Mouse (Mus musculus): Measurements from ENCODE around the gene Cacnb4.

The Cacnb4 gene

DNA sequence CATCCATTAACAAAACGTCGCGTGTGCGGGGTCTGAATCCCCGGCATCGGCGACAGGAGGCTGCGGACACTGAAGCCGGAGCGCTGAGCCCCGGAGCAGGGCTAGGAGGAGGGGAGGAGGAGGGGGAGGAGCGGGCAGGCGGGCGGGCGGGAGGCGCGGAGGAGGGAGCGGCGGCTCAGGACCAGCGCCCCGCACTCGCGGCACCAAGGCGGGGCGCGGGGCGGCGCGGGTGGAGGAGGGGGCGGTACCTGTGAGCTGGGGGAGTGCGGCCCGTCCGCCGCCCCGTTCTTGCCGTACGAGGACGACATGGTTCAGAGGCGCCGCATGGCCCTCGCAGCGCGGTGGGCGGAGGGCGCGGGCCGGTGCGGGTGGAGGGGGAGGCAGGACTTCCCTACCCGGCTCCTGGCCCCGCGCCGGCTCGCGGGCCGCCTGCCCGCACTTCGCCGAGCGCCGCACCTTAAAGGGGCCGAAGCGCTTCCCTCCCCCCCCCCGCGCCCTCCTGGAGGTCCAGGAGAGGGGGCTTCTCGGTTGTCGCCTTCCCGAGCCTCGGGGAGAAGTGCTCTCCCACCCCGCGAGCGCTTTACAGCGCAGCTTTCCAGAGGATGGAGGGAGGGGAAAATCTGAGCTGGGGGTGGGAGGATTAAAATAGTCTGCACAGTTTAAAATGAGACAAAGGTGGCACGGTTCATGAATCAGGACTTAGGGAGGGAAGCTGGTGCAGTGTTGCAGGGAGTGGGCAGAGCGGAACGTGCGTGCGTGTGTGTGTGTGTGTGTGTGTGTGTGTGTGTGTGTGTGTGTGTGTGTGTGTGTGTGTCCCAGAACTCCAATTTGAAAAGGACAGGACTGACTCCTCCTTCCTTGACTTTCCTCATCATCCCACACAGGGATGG lies at the start of gene Cacnb4:
TSS of gene Cacnb4 (minus strand) at position 809 of the 890 bp plus-strand sequence.
- peak; percentile 24 for DNase-seq (ENCODE audit: low spot score)

DNA sequence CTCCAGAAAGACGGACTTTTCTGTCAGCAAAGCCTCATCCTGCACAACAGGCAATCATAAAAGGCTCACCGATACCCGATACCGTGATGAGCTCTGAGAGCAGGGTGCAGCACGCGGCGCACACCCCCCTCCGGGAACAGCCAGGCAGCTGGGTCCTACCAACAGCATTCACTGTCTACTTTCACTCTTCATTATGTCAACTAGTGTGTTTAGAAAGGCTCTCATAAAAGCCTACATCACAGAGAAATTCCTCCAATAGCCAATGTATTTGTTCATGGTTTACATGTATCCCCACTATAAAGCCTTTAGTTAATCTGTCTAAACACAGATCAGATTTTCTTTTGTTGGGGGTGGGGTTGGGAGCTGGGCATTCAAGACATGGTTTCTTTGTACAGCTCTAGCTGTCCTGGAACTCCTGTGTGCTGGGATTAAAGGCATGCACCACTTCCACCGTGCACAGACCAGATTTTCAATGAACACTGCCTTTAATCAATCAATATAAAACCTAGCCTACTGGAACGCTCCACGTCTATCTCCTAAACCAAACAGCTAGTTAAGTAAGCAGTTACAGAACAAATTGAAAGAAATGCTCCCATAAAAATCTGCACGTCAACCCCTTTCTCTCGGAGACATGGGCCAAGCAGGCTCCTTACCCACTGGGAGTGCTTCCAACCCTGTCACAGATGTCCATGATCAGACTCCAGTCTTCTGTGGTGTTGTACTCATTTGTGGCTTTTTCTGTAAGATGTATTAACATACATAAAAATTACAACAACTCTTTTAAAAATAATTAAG lies 43.8 kb upstream of the Cacnb4 start:
- no peak for DNase-seq (ENCODE audit: low spot score)

DNA sequence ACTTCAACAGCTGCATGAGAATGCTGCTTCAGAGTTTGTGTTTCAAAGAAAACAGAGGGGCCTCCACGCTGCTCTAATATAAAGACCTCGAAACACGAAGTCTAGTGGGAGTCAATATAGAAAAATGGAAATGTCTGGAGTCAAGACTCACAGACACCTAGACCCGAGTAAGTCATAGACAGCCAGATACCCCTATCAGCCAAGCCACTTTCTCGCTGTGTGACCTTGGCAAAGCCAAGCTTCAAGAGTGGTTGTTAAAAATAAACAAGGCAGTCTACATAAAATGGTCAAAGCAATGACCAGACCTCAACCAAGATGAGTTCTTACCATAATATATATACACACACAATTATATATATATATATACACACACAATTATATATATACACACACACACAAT lies 40.4 kb upstream of the Cacnb4 start:
- DNase-seq (ENCODE audit: low spot score): no peak

DNA sequence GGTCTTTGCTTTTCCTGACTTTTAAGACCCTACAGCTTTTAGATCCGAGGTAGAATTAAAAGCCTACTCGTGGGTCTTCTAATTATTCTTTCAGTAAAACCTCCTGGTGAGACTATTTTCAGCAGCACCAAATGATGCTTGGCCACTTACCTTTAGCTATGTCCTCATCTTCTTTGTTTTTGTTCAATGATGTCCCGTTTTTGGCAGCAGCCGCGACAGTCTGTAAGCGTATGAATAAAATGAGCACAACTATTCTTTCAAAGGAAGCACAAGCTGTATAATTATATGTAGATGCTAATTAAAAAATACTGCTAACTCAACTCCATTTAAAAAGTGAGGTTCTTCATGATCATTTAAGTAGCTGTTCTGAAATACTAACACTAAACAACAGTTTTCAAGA lies 38.9 kb upstream of the Cacnb4 start:
- no peak for DNase-seq (ENCODE audit: low spot score)

DNA sequence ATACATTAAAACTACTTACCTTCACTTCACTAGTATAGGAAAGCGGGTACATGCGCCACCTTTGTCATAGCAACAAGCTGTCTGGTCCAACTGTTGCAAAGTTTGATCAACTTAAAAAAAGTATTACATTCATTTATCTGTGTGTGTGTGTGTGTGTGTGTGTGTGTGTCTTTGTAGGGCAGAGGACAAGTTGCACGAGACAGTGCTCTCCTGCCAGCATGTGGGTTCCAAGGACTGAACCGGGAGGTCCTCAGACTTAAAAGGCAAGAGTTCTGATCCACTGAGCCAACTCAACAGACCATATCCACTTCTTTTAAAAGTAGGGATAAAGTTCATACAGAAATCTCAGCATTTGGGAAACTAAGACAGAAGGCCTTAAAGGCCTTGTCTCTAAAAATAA lies 37.5 kb upstream of the Cacnb4 start:
- no peak for DNase-seq (ENCODE audit: low spot score)

DNA sequence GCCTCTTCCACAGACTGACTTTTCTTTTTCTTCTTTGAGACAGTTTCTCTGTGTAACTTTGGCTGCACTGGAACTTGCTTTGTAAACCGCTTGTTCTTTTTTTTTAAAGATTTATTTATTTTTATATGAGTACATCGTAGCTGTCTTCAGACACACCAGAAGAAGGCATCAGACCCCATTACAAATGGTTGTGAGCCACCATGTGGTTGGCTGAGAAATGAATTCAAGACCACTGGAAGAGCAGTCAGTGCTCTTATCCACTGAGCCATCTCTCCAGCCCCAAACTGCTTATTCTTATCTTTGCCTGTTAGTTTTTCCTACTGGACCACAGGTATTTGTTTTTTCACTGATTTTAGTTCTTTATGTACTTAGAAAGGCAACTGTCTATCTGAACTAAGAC lies 34.2 kb upstream of the Cacnb4 start:
- no peak for DNase-seq (ENCODE audit: low spot score)

DNA sequence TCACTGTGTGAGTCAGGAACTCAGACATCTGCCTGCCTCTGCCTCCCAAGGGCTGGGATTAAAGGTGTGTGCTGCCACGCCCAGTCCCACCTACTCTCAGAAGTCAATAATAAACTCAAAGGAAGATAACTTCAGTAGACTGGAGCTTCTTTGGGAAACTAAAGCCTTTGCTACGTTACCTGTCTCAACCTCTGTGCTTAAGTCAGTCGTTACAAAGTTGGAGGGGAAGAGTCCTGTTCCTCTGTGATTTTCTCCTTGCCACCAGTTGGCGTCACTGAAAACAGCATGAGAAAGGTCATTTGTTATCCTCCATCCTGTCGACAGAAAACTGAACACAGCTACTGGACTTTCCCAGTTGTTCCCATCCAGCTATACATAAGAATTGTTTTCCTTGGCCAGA lies 32.8 kb upstream of the Cacnb4 start:
- DNase-seq (ENCODE audit: low spot score): no peak

DNA sequence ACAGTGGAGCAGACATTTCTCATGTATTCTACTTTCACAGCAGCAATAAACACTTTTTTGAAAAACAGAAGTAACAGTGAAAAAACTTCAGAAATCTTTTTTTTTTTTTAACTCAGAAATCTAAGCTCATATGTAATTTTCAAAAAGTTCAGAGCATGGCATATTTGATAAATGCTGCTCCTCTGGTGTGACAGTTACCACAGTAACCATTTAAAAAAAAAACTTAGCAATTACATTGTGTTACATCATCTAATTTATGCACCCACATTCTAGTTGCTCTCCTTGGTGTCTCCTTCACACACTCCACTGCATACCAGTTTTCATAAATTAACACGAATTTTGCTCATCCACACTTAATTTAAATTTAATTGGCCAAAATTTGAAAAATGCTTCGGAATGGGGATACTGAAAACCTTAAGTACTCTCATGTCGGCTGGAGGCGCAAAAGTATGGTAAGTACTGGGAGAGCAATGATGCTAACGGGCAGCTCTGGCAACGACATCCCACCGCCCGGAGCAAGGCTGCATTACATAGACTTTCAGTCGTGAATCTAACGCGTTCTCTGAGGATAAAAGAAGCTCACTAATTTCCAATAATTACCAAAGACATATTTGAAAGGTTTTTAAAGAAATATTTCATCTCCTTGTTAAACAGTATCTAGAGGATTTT lies 24.9 kb upstream of the Cacnb4 start:
- DNase-seq (ENCODE audit: low spot score): no peak

DNA sequence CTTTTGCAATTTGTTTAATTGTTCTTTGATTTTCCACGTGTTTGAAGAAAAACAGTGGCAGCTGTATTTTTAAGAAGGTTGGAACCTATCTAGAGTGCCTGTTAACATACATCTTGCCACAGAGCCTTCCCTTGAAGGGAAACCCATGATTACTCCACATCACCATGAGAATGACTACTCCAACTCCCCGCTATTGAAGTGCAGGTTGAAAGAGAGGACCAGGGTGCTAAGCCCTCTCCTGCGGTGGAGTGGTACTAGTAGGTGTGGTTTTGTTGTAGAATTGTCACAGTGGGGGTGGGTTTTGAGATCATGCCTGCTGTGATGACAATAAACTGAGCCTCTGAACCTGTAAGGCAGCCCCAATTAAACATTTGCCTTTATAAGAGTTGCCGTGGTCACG lies 23.7 kb upstream of the Cacnb4 start:
- DNase-seq (ENCODE audit: low spot score): no peak

DNA sequence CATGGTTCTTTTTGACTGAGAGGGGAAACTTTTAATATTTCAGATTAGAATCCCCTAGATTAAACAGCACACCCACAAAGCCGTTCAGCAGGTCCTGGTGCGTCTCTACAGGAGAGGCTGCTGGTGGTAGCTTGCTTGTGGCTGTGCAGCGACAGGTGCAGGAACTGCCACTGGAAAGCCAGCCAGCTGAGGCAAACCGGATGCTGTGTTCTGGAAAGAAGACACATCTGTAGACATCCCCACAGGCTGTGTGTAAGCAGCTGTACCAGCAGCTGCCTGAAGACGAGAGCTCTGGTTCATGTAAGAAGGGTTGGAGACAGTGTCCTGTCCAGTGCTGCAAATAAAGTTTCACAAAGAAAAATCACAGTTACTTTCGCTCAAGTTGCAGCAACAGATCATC lies 18.0 kb upstream of the Cacnb4 start:
- no peak for DNase-seq (ENCODE audit: low spot score)

DNA sequence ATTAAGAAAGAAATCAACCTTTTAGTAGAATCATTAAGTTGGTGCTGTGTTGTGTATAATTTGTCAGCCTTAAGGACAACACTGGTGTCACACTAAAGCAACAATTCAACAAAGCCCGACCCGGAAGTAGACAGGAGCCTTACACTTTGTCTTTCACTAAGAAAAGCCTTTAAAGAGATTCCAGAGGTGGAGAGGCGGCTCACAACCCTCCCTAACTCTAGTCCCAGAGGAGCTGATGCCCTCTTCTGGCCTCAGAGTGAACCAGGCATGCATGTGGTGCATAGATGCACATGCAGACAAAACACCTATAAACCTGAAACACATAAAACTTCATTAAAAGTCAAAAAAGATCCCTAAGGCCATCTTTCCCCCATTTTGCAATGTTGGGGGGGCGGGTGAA lies 15.1 kb upstream of the Cacnb4 start:
- no peak for DNase-seq (ENCODE audit: low spot score)

DNA sequence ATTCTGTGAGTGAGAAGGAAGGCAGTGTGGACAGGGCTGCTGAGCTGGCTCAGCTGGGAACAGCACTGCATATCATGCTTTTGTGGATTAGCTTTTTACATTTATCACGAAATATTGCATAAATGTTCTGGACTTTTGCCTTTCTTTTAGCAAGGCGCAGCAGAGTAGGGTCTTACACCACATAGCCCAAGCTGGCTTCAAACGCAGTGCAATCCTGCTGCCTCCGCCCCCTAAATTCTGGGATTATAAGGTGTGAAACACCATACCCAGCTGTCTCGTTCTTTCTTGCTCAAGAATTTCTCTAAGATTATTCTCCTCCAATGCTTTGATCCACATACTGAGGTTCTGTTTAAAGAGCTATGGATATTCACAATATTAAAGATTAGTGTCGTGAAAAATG lies 10.0 kb upstream of the Cacnb4 start:
- no peak for DNase-seq (ENCODE audit: low spot score)

DNA sequence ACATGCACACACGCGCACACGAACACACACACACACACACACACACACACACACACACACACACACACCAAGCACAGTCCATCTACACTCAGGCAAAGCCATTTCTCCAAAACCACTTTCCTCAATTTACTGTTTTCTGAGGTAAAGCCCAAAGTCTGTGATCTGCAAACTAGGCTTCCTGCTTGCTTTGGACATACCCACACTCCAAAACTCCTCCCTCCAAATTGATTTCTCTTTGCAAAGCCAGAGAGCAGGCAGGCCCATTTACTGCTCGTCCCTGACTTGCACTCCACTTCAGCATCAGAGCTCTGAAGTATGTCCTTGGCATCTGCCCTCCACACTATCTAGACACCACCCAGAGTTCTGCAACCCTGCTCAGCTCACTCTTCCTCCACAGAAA lies 958 bp upstream of the Cacnb4 start:
- DNase-seq (ENCODE audit: low spot score): no peak

DNA sequence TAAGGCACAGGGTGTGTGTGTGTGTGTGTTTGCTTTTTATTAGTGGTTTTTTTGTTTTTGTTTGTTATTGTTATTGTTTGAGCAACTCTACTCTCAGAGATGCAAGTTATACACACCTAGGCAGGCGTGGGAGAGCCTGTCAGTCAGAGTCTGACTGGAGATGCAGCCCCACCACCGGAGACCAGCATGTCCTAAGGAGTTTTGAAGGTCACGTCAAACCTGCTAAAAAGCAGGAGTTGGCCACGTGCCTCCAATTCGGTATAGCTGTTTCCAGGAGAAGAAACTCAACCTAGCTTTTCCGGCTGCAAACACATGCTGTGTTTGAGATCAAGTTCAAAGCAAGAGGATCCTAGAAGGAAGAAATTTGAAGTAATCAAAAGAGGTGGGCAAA lies 277 bp upstream of the Cacnb4 start:
- DNase-seq (ENCODE audit: low spot score): no peak

DNA sequence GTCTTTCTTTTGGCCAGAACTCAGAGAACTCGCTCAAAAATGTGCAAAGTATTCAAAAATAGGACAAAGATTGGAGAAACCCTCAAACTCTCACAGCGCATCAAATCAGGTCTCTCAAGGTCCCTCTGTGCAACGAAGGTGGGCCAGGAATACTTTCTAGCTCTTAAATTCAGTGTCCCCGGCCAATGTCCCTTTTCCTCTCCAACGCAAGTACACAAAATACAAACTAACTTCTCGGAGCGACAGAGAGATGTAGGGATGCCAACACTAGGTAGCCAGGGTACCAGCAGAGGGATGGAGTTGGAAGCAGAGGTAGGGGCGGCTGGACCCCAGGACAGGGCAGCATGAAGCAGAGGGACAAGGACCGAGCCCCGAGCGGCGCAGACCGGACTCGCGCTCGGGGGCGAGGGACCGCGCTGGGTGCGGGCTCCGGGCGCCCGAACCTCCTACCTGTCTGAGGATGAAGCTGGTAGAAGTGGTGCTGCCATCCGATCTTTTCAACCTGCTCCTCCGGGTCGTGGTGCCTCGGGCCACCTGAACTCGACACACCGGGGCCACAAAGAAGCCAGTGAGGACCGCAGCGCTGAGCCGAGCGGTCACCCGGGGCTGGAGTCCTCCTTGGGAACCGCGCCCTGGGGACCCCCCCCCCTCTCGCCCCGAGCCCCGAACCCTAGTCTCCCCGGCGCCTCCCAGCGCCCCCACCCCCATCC lies 1.2 kb downstream of the Cacnb4 start:
- peak; percentile 3 for DNase-seq (ENCODE audit: low spot score)

DNA sequence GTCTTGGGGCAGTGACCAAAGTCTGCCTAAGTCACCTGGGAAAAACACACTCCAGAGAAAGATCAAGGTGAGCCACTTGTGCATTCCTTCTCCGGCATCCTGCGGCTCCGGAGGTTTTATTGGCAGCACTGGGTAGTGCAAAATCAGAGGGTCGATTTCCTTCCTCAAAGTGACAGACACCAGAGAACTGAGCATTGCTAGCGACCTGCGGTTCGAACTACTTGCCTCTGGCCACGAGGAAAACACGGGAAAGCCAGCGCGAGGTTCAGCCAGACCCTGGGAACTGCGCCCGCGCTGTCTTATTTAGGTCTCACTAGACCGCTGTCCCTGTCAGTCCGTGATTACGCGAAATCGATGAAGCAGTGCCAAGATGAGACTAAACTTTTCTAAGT lies 1.7 kb downstream of the Cacnb4 start:
- DNase-seq (ENCODE audit: low spot score): peak; percentile 3

DNA sequence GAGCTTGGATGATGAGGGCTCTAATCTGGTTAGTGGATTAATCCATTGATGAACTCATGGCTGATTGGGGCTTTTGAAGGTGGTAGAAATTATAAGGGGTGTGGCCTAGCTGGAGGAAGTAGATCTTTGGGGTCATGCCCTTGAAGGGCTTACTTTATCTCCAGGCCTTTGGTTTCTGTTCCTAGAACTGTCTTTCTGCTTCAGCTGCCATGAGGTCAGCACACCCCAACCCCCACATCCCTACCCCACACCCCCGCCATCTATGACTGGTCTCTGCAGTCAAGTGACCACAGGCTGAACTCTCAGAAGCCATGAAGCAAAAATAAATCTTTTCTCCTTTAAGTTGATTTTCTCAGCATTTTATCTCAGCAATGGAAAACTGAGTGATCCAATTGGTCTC lies 3.5 kb downstream of the Cacnb4 start:
- DNase-seq (ENCODE audit: low spot score): no peak

DNA sequence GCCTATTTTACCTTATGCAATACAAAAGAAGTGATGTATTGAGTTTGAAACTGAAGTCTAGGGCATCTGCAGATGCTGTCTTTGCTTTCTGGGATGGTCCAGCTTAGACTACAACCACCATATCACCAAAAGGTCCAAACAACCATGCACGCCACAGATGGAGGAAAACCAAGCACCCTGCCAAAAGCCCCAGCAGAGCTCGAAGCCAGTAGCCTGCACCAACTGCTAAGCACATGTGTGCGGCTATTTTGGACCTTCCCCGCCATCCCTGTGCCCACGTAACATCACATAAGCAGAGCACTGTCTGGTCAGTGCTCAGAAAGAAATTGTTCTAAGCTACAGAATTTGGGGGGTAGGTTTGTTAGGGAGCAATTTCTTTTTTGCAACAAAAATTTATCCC lies 5.9 kb downstream of the Cacnb4 start:
- no peak for DNase-seq (ENCODE audit: low spot score)

DNA sequence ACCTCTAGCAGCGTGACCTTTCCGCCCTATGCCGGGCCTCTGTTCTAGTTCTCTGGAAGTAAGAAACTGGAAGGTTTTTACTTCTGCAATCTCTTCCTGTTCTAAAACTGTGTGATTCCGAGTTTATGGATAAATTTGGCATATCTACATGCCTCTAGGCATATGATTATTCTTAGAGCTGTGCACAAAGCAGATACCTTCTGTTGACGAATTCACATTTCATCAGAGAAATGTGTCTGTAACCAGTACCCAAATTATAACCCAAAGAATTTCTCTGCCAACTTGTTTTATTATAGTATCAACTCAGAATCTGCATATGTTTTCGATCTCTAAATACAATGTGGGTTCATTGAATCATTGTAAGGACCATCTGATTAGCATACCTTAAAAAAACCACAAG lies 8.2 kb downstream of the Cacnb4 start:
- no peak for DNase-seq (ENCODE audit: low spot score)

DNA sequence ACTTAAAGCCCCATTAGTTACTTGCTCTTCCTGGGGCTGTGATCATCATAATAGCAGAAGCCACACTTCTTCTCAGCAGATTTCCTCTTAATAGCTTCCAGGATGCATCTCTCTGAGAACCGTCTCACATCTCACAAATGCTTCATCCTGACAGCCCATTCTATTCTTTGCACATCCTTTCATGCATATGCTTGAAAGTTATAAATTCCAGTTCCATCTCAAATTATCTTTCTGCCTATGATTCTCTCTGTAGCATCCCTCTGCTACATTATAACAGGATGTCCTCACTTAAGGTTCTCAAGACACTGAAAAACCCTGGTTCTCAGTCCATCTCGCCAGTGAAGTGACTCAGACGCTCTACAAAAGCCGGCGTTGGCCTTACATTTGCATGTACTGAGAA lies 19.9 kb downstream of the Cacnb4 start:
- DNase-seq (ENCODE audit: low spot score): no peak

DNA sequence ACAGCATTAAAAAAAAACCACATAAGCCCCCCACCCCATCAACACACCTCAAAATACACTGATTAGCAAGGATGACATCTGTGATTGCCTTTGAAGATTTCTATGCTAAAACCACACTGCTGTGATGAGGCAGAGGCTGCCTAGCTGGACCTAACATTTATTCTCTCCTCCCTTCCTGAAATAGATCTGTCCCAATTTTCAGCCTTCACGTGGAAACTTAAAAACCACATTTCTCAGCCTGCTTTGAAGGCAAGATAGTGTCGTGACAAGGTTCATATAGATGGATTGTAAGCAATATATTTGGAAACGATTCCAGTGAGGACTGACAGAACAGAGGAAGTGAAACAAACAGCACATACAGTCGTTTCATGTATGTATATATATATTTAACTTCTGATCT lies 22.1 kb downstream of the Cacnb4 start:
- no peak for DNase-seq (ENCODE audit: low spot score)

DNA sequence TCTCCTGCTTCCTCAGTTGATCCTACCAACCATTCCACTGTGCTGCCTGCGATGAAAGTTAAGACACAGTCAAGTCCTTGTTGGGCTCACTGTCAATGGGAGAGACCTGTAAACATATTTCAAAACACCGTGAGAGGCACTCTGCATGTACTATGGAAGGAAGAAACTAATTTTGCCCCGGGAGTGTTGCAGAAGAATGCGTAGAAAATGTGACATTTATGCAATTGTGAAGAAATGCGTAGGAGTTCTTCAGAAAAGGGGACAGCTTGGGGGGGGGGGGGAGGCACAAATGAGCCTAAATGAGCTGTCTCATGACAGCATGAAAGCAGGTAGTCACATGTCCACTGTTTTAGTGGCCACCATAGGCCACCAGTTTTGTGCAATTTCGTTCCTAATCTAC lies 25.1 kb downstream of the Cacnb4 start:
- no peak for DNase-seq (ENCODE audit: low spot score)

Data from ovary, postnatal 10 days (tissue).